Mouse (Mus musculus): ENCODE measurements around the gene Mrpl43.
A peak's percentile ranks its signal among the peaks of the same experiment; 100 is the strongest.
"Not testable (repeated sequence)": the region's sequence is repeated elsewhere in the genome, so short reads cannot be mapped to it uniquely, and the experiment has no call there.

Mrpl43 gene

GRCm38 (mm10) chr19:45005957-45006712 is at the start of gene Mrpl43:
Gene Mrpl43 (minus strand): TSS chr19:45006442.
- peak; percentile 97 to 99 for DNase-seq (ENCODE audit: inconsistent age in 2 of 2, low spot score in 1 of 2)

GRCm38 (mm10) chr19:45054892-45055690 is 48.8 kb upstream of the Mrpl43 start:
- DNase-seq (ENCODE audit: inconsistent age in 2 of 2, low spot score in 1 of 2), result peak; percentile 56 to 85

- DNase-seq (ENCODE audit: inconsistent age in 2 of 2, low spot score in 1 of 2), result no peak
Measured at GRCm38 (mm10) chr19:45053451-45053850, 47.2 kb upstream of the Mrpl43 start.

- DNase-seq (ENCODE audit: inconsistent age in 2 of 2, low spot score in 1 of 2), result peak in 1 of 2 experiments; percentile 48
Measured at GRCm38 (mm10) chr19:45049523-45049922, 43.3 kb upstream of the Mrpl43 start.

- DNase-seq (ENCODE audit: inconsistent age in 2 of 2, low spot score in 1 of 2), result no peak
Measured at GRCm38 (mm10) chr19:45048644-45049365, 42.6 kb upstream of the Mrpl43 start.

GRCm38 (mm10) chr19:45047935-45048643 is 41.8 kb upstream of the Mrpl43 start:
- peak; percentile 66 to 88 for DNase-seq (ENCODE audit: inconsistent age in 2 of 2, low spot score in 1 of 2)

GRCm38 (mm10) chr19:45047417-45047934 is 41.2 kb upstream of the Mrpl43 start, which contains the start of gene Sfxn3:
Gene Sfxn3 (plus strand): TSS chr19:45047503.
- peak; percentile 96 to 98 for DNase-seq (ENCODE audit: inconsistent age in 2 of 2, low spot score in 1 of 2)

- peak; percentile 90 to 95 for DNase-seq (ENCODE audit: inconsistent age in 2 of 2, low spot score in 1 of 2)
Measured at GRCm38 (mm10) chr19:45046523-45047321, 40.5 kb upstream of the Mrpl43 start.

GRCm38 (mm10) chr19:45045651-45046050 is 39.4 kb upstream of the Mrpl43 start, which contains the start of gene Pdzd7:
Gene Pdzd7 (minus strand): TSS chr19:45045717.
- DNase-seq (ENCODE audit: inconsistent age in 2 of 2, low spot score in 1 of 2), result peak; percentile 15 to 16

GRCm38 (mm10) chr19:45045236-45045635 is 39.0 kb upstream of the Mrpl43 start:
- peak in 1 of 2 experiments; percentile 35 for DNase-seq (ENCODE audit: inconsistent age in 2 of 2, low spot score in 1 of 2)

- DNase-seq (ENCODE audit: inconsistent age in 2 of 2, low spot score in 1 of 2), result peak in 1 of 2 experiments; percentile 19
Measured at GRCm38 (mm10) chr19:45044389-45044927, 38.2 kb upstream of the Mrpl43 start.

GRCm38 (mm10) chr19:45040214-45040613 is 34.0 kb upstream of the Mrpl43 start:
- peak in 1 of 2 experiments; percentile 23 for DNase-seq (ENCODE audit: inconsistent age in 2 of 2, low spot score in 1 of 2)

- DNase-seq (ENCODE audit: inconsistent age in 2 of 2, low spot score in 1 of 2), result not testable (repeated sequence)
Measured at GRCm38 (mm10) chr19:45038198-45038597, 32.0 kb upstream of the Mrpl43 start.

GRCm38 (mm10) chr19:45036867-45037266 is 30.6 kb upstream of the Mrpl43 start:
- peak; percentile 71 to 86 for DNase-seq (ENCODE audit: inconsistent age in 2 of 2, low spot score in 1 of 2)

GRCm38 (mm10) chr19:45032570-45033332 is 26.5 kb upstream of the Mrpl43 start:
- DNase-seq (ENCODE audit: inconsistent age in 2 of 2, low spot score in 1 of 2), result peak in 1 of 2 experiments; percentile 73

- DNase-seq (ENCODE audit: inconsistent age in 2 of 2, low spot score in 1 of 2), result peak; percentile 81 to 93
Measured at GRCm38 (mm10) chr19:45031780-45032179, 25.5 kb upstream of the Mrpl43 start.

GRCm38 (mm10) chr19:45030746-45031693 is 24.8 kb upstream of the Mrpl43 start:
- DNase-seq (ENCODE audit: inconsistent age in 2 of 2, low spot score in 1 of 2), result peak; percentile 85 to 94
